Mouse (Mus musculus) lung, adult 2 months (tissue): ENCODE measurements around the gene Tcte1.

Experiments used
- CTCF ChIP-seq: fragments of 200-500 bp; IDR thresholded peaks from 2 replicates; pipeline ENCODE4 v1.5.1; 2011; ENCODE audit warnings: mild to moderate bottlenecking, low read length, control low read depth; ENCODE audit not compliant: insufficient read depth
- POLR2A ChIP-seq: fragments of 200-500 bp; IDR thresholded peaks from 2 replicates; pipeline ENCODE4 v1.6.1; 2011; ENCODE audit warnings: low read depth, mild to moderate bottlenecking, control low read depth, low read length, borderline replicate concordance; ENCODE audit errors: extremely low read depth

DNA sequence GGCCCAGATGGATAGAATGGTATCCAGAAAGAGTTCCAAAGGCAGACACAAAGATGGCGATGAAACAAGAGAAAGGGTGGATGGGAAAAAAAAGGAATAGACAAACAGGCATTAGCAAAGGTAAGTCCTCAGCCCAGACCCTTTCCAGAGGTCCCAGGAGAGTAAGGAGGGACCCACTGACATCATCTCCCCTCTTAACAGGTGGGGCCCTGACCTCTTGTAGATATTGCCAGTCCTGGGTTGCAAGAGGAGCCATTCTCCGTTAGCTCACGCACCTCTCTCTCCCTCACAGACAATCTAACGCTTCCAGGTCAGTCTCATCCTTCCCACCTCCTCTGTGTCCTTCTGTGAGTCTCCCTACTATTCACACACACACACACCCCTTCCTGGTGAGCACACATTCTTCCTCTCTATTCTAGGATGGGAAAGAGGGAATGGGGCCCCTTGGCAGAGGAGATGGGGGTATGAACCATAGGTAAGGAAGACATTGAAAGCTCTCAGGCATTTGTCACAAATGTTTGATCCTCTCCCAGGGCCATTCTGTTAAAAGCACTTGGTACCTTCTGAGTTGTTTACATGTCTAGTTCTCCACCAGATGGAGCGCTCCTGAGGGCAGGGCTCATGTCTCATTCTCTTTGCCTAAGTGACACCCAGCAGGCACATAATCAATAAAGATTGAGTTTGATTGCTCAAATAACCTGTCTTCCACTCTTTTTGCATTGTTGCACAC lies 24.4 kb downstream of the Tcte1 start:
- TF ChIP-seq POLR2A = no peak
- no peak for TF ChIP-seq CTCF
